26 mouse cellular contexts compared by ENCODE assay signal in the genomic region with DNA sequence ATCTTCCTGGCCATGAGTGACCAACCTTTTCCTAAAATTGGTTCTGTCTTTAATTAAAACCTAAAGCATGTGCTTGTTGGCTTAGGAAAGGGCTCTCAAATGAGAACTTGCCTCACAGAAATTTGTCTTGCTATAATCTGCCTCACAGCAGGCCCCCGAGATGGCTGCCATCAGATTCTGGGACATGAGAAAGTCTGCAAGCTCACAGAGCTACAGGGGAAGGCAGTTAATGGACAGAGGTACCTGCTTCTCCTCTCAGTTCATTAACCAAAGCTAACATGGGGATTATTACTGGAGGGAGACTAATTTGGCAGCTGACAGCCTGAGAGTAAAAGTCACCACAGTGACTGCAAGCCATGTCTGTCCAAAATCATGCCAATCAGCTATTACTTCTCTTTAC.
DNase-seq lines count a peak whose midpoint lies in the region; ATAC-seq and TF ChIP-seq lines count a peak whose summit lies in the region.
"Had no signal": no experiment of that assay in that cellular context is flagged by ENCODE, and none has a peak within 500 bp of the region (broad histone marks: within the 10 kb centered on the region; RNA-seq: fewer than 3 reads in every experiment).

No protein-coding gene starts in this region.

- WGBS in hindbrain, embryonic 14.5 days = 70% methylated on average over 1 of the region's 1 CpGs
- 85% methylated on average over 1 of the region's 1 CpGs for WGBS in hindbrain, embryonic 12.5 days

- no peak overlapping the region for H3K4me2 ChIP-seq in hindbrain, embryonic 14.5 days (replicated peaks)
- no peak overlapping the region for H3K4me2 ChIP-seq in hindbrain, embryonic 12.5 days (replicated peaks)
- H3K4me2 ChIP-seq: heart, embryonic 15.5 days; limb, embryonic 13.5 days; liver, embryonic 12.5 days; lung, embryonic 14.5 days; midbrain, embryonic 13.5 days; neural tube, embryonic 13.5 days had no signal

- H3K4me3 ChIP-seq in hindbrain, embryonic 14.5 days (replicated peaks; ENCODE audit: low read length) = no peak overlapping the region
- no peak overlapping the region for H3K4me3 ChIP-seq in hindbrain, embryonic 12.5 days
- H3K4me3 ChIP-seq: embryonic facial prominence, embryonic 10.5 days; forebrain, embryonic 10.5 days; gastrocnemius, adult 2 months; heart, embryonic 15.5 days; limb, embryonic 13.5 days; liver, embryonic 12.5 days; megakaryocyte, embryonic 14.5 days; midbrain, embryonic 13.5 days; neural tube, embryonic 13.5 days had no signal

- no peaks in the 10 kb centered on the region for H3K27me3 ChIP-seq in hindbrain, embryonic 14.5 days (ENCODE audit: control insufficient read depth, insufficient read depth, low read length)
- H3K27me3 ChIP-seq in hindbrain, embryonic 12.5 days = no peaks in the 10 kb centered on the region
- H3K27me3 ChIP-seq: heart, embryonic 15.5 days; limb, embryonic 13.5 days; liver, embryonic 12.5 days; megakaryocyte, embryonic 14.5 days; midbrain, embryonic 13.5 days; neural tube, embryonic 13.5 days had no signal

- H3K36me3 ChIP-seq in hindbrain, embryonic 14.5 days (replicated peaks; ENCODE audit: control insufficient read depth, insufficient read depth) = no peaks in the 10 kb centered on the region
- no peaks in the 10 kb centered on the region for H3K36me3 ChIP-seq in hindbrain, embryonic 12.5 days
- H3K36me3 ChIP-seq: embryonic facial prominence, embryonic 10.5 days; forebrain, embryonic 10.5 days; heart, embryonic 15.5 days; limb, embryonic 13.5 days; liver, embryonic 12.5 days; midbrain, embryonic 13.5 days; neural tube, embryonic 13.5 days had no signal

- H3K9me3 ChIP-seq in hindbrain, embryonic 14.5 days (ENCODE audit: control insufficient read depth, low read length) = no peaks in the 10 kb centered on the region
- no peaks in the 10 kb centered on the region for H3K9me3 ChIP-seq in hindbrain, embryonic 12.5 days (replicated peaks)
- H3K9me3 ChIP-seq: embryonic facial prominence, embryonic 10.5 days; forebrain, embryonic 10.5 days; heart, embryonic 15.5 days; liver, embryonic 12.5 days; midbrain, embryonic 13.5 days; neural tube, embryonic 13.5 days had no signal

- H3K9ac ChIP-seq in hindbrain, embryonic 14.5 days = no peak overlapping the region
- H3K9ac ChIP-seq in hindbrain, embryonic 12.5 days = no peak overlapping the region
- H3K9ac ChIP-seq: heart, embryonic 15.5 days; limb, embryonic 13.5 days; liver, embryonic 12.5 days; lung, embryonic 14.5 days; midbrain, embryonic 13.5 days; neural tube, embryonic 13.5 days had no signal

- no peak for ATAC-seq in hindbrain, embryonic 14.5 days (ENCODE audit: low FRiP score)
- ATAC-seq in hindbrain, embryonic 12.5 days (ENCODE audit: low FRiP score) = no peak
- ATAC-seq: CD4-positive, CD25-positive, alpha-beta regulatory T cell, adult 4 months; inflammation-experienced regulatory T-cells, adult 6 months; liver, embryonic 12.5 days; midbrain, embryonic 13.5 days had no signal

- DNase-seq in hindbrain, embryonic 14.5 days (ENCODE audit: low spot score) = peak; percentile 22
- DNase-seq in brain, embryonic 14.5 days (ENCODE audit: low read depth) = peak; percentile 36
- DNase-seq in cerebellum, adult 9-10 months = peak; percentile 12
- DNase-seq in forelimb bud, embryonic 11.5 days (ENCODE audit: low read depth, low spot score) = peak; percentile 6
- no peak for DNase-seq in gastrocnemius, adult 8-10 months (ENCODE audit: low spot score in 2 of 2)
- no peak for DNase-seq in kidney, adult 8-10 months
- no peak for DNase-seq in spleen, adult 12 weeks (ENCODE audit: low spot score)
- DNase-seq: adrenal gland, postnatal 14 days; gastrocnemius, adult 2 months; heart, postnatal 4 days; kidney, adult 18-20 months; kidney, postnatal 10 days; lung, embryonic 14.5 days; right cerebral cortex, postnatal 14 days; spleen, adult 18-20 months had no signal

- TF ChIP-seq CTCF in brain, embryonic 14.5 days (IDR thresholded peaks at IDR 0.05; ENCODE audit: borderline replicate concordance, extremely low read depth, insufficient read depth, insufficient read length) = no peak

- no peak overlapping the region for H3K27ac ChIP-seq in hindbrain, embryonic 14.5 days
- H3K27ac ChIP-seq in hindbrain, embryonic 12.5 days = no peak overlapping the region
- H3K27ac ChIP-seq: embryonic facial prominence, embryonic 10.5 days; forebrain, embryonic 10.5 days; gastrocnemius, adult 2 months; heart, embryonic 15.5 days; limb, embryonic 13.5 days; liver, embryonic 12.5 days; midbrain, embryonic 13.5 days; neural tube, embryonic 13.5 days had no signal

- no peaks in the 10 kb centered on the region for H3K4me1 ChIP-seq in hindbrain, embryonic 14.5 days (replicated peaks; ENCODE audit: control insufficient read depth, insufficient read depth, low read length)
- H3K4me1 ChIP-seq in hindbrain, embryonic 12.5 days = no peaks in the 10 kb centered on the region
- H3K4me1 ChIP-seq: embryonic facial prominence, embryonic 10.5 days; forebrain, embryonic 10.5 days; heart, embryonic 15.5 days; liver, embryonic 12.5 days; megakaryocyte, embryonic 14.5 days; midbrain, embryonic 13.5 days; neural tube, embryonic 13.5 days had no signal

- TF ChIP-seq POLR2A in brain, embryonic 14.5 days (IDR thresholded peaks at IDR 0.05; ENCODE audit: borderline replicate concordance, extremely low read depth, insufficient read depth, insufficient read length, poor library complexity, severe bottlenecking) = no peak

Comparison
In these comparisons a context has a peak if more than half of its experiments do, and no peak if none do; other contexts are left out.
1. DNase-seq: peak in hindbrain, embryonic 14.5 days (single experiment), brain, embryonic 14.5 days (single experiment), cerebellum, adult 9-10 months (single experiment) and forelimb bud, embryonic 11.5 days (single experiment); none in gastrocnemius, adult 8-10 months (0 of 2), kidney, adult 8-10 months (0 of 2) and spleen, adult 12 weeks (single experiment).